Mouse (Mus musculus): ENCODE measurements around the gene Fgfr1op2.

Gene Fgfr1op2

DNA sequence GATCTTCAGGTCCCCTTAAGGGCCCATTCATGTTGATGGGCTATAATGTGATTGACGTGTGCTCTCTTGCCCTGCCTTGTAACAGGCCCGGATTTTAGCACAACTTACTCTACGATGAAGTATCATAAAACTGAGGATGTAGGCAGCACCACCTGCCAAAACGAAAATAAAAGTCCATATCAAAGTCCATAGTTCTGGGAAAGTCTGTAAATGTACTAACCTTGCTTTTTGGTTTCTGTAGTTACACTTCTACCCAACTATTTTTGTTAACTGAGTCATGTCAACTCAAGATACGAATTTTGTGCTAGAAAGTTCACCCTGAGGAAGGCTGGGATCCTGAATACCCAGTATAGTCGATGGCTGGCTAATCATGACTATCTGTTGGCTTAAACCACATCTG lies 64.0 kb downstream of the Fgfr1op2 start:
- no peak for DNase-seq (ENCODE audit: low read depth in 1 of 2, low spot score in 2 of 2)

DNA sequence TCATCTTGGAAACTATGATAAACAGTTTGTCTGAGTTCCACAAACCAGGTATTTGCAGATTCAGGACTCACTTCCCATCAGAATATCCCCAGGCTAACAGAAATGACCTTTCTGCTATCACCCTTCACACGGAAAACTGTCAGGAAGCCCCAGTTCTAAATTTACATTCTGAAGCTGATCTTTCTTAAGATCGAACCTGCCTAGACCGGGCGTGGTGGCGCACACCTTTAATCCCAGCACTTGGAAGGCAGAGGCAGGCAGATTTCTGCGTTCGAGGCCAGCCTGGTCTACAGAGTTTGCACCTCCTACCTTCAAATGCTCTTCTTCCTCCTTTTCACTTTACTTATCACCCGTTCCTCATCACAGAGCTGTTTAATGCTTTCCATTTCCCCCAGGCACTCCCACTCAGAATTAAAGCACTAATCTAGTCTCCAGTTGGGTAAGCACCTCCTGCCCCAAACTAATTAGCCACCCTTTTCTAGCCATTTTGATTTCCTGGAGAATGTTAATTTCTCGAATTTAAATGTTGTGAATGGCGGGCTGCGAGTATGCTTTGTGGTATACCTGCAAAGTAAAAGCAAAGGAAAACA lies 64.7 kb downstream of the Fgfr1op2 start:
- no peak for DNase-seq (ENCODE audit: low read depth in 1 of 2, low spot score in 2 of 2)

DNA sequence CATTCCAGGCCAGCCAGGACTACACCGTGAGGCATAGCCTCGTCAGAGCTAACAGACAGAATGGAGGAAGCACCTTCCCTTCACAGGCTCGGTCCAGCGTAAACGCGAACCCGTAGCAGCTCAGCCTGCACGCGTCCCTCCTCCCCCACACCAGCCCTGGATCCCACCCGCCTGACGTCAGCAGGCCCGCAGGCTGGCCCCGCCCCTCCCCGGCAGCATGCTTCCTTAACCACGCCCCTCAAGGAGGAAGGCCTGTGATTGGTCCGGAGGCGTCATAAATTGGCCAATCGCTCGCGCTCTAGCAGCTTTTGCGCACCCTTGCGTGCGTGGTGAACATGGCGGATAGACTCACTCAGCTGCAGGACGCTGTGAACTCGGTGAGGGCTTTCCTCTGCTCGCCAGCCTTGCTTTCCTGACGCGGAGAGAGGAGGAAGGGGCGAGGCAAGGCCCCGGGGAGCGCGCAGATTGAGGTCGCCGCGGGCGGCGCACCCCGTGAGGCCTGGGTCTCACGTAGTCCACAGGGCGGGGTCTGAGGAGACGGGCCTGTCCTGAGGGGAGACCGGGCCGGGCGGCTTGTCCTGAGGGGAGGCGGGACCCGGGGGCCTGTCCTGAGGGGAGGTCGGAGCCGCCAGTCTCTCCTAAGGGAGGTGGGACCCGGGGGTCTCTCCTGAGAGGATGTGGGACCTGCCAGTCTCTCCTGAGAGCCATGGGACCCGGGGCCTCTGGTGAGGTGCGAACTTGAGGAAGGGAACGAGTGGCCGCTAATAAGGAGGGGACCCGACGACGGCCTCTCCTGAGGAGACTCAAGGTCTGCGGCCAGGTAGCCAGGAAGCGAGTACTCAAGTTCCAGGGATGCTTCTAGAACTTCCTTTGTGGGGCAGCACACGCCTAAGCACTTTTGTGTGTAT lies 65.5 kb downstream of the Fgfr1op2 start, which contains the start of the genes Med21 and Tm7sf3:
Gene Med21, plus strand, starts transcription at position 272 of the 908 bp plus-strand sequence.
Gene Tm7sf3, minus strand, starts transcription at position 549 of the 908 bp plus-strand sequence.
- DNase-seq (ENCODE audit: low read depth in 1 of 2, low spot score in 2 of 2), result peak; percentile 92 to 95

DNA sequence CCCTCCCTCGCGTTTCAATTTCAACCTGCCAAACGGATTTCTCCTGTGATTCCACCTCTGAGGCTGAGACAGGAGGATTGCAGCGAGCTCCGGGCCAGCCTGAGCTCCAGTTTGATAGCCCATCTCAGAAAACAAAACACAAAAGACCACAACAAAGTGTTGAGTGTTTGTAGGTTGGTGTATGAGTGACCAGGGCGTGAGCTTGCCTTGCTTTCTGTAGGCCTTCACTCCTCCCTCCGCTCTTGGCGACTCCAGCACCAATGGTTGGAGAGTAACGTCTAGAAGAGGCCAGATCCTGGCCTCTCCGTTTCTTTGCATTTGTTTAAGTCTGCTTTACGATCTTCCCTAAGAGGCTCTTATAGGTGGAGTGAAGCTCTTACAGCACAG lies 66.2 kb downstream of the Fgfr1op2 start:
- no peak for DNase-seq (ENCODE audit: low read depth in 1 of 2, low spot score in 2 of 2)
